Mouse (Mus musculus) thymus, adult 2 months (tissue): Measurements from ENCODE around the gene Tshz2.

Experiments
- CTCF ChIP-seq: fragments of 200-500 bp; IDR thresholded peaks from 2 replicates; pipeline ENCODE4 v1.5.1; 2012; ENCODE audit warnings: mild to moderate bottlenecking, control low read depth, low read length, moderate library complexity, borderline replicate concordance; ENCODE audit not compliant: control insufficient read depth, poor library complexity, insufficient read depth; ENCODE audit errors: extremely low read depth
- POLR2A ChIP-seq: fragments of 200-500 bp; IDR thresholded peaks from 2 replicates; pipeline ENCODE4 v1.6.1; 2012; ENCODE audit warnings: mild to moderate bottlenecking, low read length, control low read depth, moderate library complexity; ENCODE audit not compliant: control insufficient read depth, poor library complexity, insufficient read depth; ENCODE audit errors: extremely low read depth

DNA sequence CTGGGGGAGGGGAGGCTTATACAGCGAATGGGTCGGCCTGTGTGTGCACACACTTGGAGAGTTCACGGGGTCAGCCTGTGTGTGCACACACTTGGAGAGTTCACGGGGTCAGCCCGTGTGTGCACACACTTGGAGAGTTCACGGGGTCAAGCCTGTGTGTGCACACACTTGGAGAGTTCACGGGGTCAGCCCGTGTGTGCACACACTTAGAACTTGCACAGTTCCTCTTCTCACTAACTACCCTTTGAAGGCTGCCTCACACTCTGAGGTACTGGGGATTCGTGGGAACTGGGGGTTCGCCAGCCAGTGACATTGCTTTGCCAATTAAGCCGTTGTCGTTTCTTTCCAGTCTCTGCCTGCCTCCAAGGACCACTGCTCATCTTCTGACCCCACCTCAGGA lies 422.1 kb downstream of the Tshz2 start:
- TF ChIP-seq CTCF (no peak), POLR2A (no peak)
